Comparison of ENCODE assay signal across 17 mouse cellular contexts in the genomic region with DNA sequence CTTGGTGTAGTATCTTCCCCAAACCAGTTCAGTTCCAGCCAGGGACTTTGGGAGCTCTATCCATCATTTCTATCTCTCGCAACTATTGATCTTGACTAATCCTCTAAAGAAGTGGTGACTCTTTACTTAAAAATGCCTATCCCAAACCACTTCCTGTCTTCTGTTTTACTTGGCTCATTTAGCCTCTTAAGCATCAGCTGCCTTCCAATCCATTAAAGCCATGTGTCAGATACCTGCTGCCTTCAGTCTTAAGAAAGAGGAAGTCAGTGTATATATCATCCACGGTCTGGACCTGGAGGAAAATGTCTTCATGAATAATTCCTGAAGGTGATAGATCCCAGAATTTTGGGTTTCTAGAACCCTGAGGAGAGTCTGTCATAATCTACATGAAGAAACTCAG. TPM values are rescaled to one million over a fixed set of nuclear protein-coding genes. Genes with fewer than 3 reads are reported as not detected.
"Had no signal": no experiment of that assay in that cellular context is flagged by ENCODE, and none has a peak within 500 bp of the region (broad histone marks: within the 10 kb centered on the region; RNA-seq: fewer than 3 reads in every experiment).

No protein-coding gene starts in this region.

- H3K4me1 ChIP-seq: liver, embryonic 15.5 days; midbrain, embryonic 12.5 days; neural tube, embryonic 15.5 days had no signal

- DNase-seq: kidney, adult 8-10 months; kidney, postnatal 36 days; lung, adult 2 months; lung, postnatal 4 days; thymus, adult 2 months; thymus, postnatal 4 days had no signal

- H3K4me3 ChIP-seq: layer of hippocampus, adult 2 months; limb, embryonic 10.5 days; liver, embryonic 15.5 days; megakaryocyte, embryonic 14.5 days; midbrain, embryonic 12.5 days; neural tube, embryonic 15.5 days had no signal

- H3K9me3 ChIP-seq: limb, embryonic 10.5 days; liver, embryonic 15.5 days; megakaryocyte, embryonic 14.5 days; midbrain, embryonic 12.5 days; neural tube, embryonic 15.5 days had no signal

- H3K9ac ChIP-seq: liver, embryonic 15.5 days; midbrain, embryonic 12.5 days; neural tube, embryonic 15.5 days had no signal

- ATAC-seq: intestine, postnatal 0 days; lung, postnatal 0 days; midbrain, embryonic 16.5 days had no signal

- H3K36me3 ChIP-seq: limb, embryonic 10.5 days; liver, embryonic 15.5 days; midbrain, embryonic 12.5 days; neural tube, embryonic 15.5 days had no signal

- H3K27ac ChIP-seq: kidney, postnatal 0 days; layer of hippocampus, adult 2 months; limb, embryonic 10.5 days; liver, embryonic 15.5 days; midbrain, embryonic 12.5 days; neural tube, embryonic 15.5 days had no signal

- H3K4me2 ChIP-seq: liver, embryonic 11.5 days; liver, embryonic 15.5 days; midbrain, embryonic 12.5 days; neural tube, embryonic 15.5 days had no signal

- H3K27me3 ChIP-seq: liver, embryonic 15.5 days; neural tube, embryonic 15.5 days had no signal

RNA-seq across cellular contexts. Expression of gene Ankrd22, which starts 14.5 kb away (rescaled TPM):
- total RNA-seq: layer of hippocampus, adult 2 months had no signal
- polyA plus RNA-seq: liver, embryonic 11.5 days; midbrain, embryonic 12.5 days; midbrain, embryonic 16.5 days; neural tube, embryonic 15.5 days had no signal
